Mouse (Mus musculus) kidney, postnatal 25 days (tissue): Measurements from ENCODE around the gene Snai3.

Experiments used
- DNase-seq, 2 experiments: peaks; one replicate each; pipeline ENCODE4 v3.0.0; 2021; ENCODE audit warnings: mixed read lengths in 2 of 2

The Snai3 gene

DNA sequence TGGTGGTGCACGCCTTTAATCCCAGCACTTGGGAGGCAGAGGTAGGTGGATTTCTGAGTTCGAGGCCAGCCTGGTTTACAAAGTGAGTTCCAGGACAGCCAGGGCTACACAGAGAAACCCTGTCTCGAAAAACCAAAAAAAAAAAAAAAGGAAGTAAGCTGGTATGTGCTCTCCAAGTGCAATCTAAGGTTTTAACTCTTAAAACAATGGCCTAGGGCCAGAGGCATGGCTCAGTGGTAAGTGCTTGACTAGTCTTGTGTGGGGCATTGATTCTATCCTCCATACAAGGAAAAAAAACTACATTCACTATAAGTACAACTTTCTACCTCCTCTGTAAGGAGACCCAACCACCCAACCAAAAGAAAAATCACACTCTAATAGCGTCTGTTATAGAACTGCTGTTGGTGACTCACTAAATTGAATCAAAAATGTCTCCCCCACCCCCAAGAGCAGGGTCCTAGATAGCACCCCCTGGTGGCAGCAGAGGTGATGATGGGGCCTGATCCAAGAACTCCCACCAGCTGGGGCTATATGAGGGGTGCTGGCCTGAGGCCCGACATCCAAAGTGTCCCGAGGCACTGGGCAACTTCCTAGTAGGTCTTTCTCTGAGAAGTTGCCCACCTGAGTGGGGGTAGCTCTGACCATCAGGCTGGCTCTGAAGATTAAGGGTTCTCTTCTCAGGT, 1.2 kb downstream of the Snai3 start:
- DNase-seq: peak in 1 of 2 experiments; percentile 37

DNA sequence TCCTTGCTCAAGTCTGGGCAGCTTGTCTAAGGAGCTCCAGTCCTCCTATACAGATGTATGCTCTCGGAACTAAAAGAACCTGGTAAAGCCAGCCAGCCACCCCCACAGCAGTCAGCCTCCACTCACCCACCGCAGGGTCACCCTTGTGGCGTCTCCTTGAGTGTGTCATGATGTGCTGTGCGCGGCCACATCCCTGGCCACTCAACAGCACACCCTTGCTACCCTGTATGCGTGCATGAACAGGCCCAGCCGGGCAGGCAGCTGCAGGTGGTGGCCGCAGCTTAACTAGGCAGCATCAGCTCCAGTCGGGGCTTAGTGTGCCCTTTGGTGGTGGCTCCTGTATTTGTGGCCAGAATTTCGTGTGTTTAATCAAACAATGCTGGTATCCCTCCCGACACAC, 3.4 kb downstream of the Snai3 start:
- DNase-seq: no peak

DNA sequence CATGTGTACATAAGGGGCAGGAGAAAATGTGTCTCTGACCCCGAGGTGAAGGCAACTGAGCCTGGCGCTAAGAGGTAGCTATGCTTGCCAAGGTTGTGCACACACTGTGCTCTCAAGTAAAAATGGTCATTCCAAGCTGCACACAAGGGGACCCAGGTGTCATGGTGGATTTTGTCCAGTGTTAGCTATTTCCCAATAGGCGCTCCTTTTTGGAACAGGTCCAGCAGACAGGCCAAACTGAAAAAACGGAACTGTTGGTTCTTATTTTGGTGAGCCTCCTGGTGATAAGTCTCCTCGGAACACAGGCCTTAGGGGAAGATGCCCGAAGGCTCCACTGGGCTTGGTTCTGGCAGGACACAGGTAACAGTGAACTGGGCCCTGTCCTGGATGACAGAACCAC, 6.1 kb downstream of the Snai3 start:
- DNase-seq: no peak

DNA sequence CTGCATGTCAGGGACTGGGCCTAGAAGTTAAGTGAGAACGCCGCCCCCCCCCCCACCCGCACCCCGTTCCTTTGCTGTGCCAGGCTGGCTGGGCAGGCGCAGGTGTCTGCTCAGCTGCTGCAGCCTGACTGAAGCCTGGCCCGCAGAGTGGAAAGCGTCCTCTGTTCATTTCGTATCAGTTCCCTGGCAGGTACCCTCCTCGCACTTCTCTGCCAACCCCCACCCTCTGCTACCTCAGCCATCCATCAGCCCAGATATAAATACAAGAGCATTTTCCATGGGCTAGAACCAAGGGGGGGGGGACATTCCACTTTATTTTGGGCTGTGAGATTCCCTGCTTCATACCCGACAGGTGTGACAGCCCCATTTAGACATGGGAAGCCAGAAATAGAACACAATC, 8.4 kb downstream of the Snai3 start:
- no peak for DNase-seq

DNA sequence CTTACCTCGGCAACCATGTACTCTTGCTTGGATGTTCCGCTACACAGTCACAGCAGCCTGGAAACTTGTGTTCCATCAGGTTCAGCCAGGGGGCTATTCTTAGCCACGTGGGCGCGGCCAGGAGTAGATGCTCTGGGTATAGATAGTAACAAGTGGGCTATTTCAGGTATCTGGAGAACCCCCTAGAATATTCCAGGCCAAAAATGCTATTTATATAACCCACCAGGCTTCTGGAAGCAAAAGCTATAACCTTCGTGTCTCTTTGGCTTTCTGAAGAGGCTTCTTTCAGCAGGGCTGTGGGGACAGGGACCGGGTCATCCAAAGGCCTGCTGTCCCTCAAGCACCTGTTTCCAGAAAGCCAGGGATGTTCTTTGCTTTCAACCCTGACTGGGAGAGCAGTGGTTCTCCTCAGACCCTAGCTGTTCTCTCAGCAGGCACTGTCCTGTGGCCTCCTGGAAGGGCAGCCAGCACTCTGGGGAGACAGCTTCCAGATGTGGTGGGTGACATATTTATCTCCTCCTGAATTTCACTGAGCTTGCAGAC, 9.3 kb downstream of the Snai3 start:
- DNase-seq: no peak

DNA sequence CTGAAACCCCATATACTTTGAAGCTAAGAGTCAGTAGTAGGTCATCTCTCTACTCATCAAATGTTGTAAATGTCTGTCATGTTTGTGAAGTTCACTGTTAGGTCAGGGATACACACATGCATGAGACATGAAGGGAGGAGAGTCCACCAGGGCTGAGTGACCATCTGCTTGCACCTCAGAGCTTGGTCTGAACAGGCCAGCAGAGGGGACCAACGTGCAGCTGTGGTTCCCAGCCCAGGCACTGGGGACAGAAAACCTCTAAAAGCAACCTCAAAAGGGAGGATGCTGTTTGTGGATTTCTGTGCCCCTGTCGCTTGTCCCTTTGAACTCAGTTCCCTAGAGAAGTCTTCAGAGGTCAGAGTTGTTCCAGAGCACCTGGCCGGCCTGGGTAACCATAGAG, 15.3 kb downstream of the Snai3 start:
- no peak for DNase-seq

DNA sequence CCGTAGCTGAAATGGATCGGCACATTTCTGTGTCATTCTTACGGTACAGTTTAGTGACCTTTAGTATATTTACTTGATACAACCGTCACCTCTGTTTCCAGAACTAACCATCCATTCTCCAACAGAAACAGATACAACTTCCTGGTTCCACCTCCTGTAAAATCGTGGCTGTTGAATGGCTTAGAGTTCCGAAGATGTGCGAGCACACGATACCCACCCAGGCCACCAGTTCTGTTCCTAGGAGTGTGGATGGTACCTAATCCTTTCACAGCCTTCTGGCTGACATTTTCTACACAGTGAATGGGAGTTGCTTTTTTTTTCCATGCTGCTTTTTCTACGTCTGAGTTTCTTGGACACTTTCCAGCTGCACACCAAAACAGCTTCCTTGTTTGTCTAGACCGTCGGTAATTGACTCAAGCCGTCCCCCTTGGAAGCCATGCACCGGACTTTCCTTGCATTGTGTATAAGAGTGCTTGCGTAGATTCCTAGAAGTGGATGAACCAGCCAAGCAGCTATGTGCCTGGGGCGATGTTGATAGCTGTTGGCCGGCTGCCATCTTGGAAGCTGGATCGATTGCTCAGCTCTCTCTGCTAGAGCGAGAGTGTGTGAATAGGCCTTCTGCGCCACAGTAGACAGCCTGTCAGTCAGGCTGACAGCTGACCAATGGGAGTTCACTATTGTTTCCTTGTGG, 16.3 kb downstream of the Snai3 start:
- peak; percentile 90 to 92 for DNase-seq

DNA sequence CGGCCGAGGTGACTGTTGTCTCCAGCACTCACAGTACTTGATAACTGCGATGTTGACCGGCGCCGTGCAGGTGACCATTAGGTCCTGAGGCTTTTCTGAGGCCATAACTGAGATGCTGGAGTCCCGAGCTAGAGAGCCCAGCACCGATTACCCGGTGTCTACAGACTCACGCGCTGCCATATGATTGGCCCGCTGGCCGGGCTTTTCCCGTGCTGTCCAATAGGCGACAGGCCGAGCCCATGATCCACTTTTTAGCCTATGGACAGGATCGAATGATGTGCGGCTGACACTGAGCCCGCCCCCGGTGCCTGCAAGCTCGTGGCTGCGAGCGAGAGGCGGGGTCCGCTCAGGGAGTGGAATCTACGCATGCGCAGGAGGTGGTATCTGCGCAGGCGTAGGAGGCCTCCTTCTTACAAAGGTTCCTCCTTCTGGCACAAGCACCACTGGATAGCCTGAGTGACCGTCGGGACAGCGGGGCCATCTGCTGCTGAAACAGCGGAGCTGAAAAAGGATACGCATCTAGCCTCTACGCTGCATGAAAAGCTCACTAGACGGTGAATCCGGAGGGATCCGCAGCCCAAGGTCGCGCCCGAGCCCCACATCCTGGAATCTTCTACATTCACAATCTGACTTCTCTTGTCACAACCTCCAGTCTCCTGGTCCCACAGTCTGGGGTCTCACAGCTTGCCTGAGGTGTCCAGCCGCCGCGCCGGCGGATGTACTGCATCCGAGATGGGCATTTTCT, 17.1 kb downstream of the Snai3 start, which contains the start of gene Mvd:
Mvd (minus strand) TSS at position 161 of the 745 bp plus-strand sequence.
- peak; percentile 99 to 100 for DNase-seq

DNA sequence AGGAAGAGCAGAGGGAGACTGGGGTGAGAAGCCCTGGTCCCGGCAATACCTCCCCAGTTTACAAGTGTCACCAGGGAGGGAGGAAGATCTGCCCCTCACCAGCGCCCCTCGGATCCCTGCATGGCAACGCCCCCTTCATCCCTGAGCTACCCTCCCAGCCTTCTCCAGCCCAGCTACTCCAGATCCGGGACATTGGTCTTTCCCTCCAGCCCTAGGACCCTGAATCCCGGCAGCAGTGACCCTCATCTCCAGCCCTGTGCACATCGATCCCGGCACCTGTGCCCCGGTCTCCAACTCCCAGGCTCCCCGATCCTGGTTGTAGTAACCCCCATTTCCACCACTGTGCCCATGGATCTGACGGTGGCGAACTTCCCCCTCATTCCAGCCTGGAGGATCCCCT, 17.8 kb downstream of the Snai3 start:
- no peak for DNase-seq

DNA sequence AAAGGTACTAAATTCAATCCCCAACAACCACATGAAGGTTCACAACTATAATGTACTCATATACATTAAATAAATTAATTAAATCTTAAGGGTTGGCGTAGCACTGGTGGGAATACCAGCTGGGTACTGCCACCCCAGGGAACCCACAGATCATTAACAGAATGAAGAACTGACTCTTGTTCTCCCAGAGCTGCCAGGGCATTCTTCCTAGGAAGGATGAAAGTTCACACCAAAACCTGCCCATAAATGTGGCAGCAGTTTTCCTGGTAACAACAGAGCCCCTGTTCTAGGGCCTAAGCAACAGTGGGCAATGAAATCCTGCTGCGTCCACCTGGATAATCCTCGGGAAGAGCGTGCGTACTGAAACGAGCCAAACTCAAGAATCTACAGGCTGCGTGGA, 18.2 kb downstream of the Snai3 start:
- DNase-seq: peak in 1 of 2 experiments; percentile 24

DNA sequence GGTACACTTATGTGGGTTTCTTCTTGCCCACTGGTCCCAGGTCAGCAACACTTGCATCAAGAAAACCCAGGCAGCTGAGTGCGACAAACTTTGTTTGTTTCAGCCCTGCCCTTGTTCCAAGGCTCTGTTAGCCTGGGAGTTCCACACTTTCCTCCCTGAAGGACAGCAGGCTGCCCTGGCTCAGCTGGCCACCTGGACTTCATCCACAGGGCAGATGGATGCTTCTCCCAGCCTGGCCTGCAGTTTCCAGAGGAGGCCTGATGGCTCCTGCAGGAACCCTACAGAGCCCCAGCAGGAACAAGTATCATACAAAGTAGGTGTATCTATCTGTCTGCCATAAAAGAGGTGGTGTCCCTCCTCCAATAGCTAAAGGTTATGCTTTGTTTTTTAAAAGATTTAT, 19.2 kb downstream of the Snai3 start:
- DNase-seq: no peak

DNA sequence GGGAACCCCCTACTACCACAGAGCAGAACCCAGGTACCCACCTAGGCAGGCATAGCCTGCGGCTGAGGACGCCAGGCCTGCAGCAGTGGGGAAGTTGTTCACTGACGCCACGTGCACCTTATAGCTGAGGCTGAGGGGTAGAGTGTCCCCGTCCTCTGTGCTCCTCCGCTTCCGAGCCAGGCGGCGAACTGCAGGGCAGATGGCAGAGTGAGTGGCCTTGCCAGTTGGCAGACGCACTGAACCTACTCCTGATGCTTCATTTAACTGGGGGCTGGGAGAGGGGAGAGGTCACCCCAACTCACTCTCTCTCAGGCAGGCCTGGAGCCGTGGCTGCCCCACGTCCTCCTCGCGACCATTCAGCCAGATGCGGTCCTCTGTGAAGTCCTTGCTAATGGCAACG, 21.2 kb downstream of the Snai3 start:
- DNase-seq: no peak

DNA sequence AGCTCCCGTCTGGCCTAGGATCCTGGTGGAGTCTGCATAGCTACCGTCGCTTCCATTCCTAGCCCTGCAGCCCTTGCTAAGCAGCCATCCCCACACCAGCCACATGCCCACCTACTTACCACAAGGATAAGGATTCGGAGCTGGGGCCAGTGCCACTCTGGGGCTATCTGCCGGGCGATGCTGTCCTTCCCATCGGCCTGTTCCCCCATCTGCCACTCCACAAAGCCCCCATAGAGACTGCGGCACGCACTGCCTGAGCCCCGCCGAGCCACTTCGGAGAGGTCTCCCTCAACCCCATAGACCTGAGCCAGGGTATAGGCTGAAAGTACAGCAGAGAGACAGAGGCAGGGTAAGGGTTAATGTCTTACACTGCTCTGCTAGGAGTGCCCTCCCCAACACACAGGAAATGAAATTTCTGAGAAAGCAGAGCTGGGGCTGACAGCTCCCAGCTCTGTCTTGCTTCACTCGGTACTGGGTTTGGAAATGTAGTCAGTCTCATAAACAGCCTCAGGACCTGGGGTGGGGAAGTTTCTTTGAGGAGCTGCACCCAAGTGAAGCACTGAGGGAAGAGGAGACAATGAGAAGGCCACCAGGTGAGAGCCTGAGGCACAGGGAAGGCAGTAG, 22.7 kb downstream of the Snai3 start:
- no peak for DNase-seq

DNA sequence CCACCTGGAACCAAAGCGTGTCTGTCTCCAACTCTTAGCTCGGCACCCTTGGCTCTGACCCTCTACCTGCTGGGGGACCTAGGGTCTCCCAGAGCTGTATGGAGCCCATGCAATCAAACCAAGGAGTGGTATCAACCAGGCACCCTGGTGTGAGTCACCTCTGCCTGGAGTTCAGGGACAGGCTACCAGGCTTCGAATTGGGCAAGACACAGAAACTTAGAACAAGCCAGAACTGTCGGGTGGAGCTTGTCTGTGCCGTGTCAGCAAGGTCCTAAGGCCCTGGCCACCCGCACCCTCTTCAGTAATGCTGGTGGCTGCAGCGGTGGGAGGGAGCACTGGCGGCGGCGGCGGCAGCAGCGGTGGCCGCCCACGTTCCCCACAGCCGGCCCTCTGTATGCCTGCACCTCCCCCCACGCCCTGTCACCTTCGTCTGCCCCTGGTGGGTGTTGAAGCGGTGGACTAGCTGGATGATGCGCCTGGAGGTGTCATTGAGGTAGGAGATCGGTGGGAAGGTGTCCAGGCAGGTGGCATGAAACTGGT, 23.9 kb downstream of the Snai3 start:
- DNase-seq: no peak

DNA sequence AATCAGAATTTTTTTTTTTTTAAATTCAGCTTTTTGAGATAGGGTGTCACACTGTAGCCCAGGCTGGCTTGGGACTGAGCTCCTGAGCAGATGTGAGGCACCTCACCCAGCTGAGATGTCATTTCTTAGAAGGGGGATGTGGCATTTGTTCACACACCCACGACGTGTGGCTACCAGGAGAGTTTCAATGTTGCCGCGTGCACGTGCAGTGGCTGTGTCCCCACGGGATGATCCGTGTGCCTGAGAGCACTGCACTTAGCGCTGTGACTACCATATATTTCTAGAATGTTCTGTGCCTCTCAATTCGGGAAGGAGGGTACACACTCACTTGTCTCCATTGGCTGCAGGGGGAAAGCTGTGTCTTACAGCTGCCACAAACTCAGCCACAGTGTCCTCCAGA, 24.4 kb downstream of the Snai3 start:
- no peak for DNase-seq

DNA sequence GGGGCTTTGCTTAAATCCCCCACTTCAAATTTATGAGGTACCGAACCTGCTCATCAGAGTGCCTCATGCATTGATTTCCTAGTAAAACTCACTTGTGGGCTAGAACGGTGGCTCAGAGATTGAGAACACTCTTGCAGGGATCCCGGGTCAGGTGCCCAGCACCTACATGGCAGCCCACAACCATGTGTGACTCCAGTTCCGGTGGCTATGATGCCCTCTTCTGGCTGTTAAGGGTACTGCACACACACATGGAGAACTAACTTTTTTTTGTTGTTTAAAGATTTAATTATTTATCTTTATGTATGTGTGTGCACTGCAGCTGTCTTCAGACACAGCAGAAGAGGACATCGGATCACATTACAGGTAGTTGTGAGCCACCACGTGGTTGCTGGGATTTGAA, 25.2 kb downstream of the Snai3 start:
- no peak for DNase-seq

DNA sequence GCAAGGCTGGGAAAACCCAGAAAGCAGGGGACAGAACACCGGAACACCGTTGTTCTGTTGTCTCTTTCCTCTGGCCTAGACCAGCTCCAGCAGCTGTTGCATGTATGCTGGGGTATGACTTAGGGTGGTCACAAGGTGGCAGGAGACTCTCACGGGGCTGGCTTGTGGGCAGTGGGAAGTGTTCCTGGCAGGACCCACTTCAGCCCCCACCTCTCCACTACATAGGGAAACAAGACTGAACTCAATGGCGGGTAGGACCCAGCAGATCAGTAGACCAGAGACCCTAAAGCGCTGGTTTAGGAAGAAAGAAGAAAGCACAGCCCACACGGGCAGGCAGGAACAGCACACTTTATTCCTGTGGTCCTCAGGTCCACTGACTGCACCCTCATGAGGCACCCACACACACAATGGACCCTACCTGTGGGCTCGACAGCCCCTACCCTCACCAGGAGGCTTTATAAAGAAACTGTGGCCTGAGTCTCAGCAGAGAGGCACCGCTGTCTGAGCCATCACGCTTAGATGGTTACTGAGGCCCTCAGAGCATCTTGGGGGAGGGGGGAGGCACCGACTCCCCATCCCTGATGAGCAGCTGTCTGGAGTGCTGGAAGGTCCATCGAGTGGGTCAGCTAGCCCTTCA, 27.1 kb downstream of the Snai3 start:
- DNase-seq: no peak

DNA sequence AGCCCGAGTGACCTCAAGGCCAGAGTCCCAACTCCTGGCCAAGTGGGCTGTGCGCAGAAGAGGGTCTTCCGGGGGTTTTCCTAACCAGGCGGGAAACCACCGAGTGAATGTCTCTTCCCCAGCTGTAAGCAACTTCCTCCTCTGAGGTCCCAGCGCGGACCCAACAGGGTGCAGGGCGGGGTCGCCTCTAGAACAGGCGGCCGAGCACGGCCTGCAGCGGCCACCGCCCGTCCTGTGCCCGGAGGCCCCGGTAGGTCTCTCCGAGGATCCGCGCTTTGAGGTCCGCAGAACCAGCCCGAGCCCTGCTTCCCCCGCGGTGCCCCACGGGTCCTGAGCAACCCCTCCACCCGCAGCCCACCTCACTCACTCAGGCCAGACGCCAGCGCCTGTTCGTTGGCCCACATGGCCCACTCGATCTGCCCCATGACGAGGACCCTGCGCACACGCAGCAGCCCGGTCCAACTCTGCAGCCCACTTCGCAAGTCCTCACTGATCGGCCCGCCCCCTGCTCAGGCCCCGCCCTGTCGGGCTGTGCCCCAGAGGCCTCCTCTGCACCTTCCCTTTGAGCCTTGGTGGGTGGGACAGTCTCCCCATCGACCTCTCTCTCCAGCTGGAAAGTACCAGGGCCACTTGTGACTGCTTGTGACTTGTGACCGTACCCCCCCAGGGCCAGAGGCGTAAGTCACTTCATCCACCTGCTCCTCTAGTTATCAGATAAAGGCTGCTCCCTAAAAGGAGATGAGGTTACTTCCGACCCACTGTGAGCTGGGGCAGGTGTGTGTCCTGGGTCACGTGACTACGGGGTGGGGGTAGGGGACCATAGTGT, 27.9 kb downstream of the Snai3 start, which contains the start of gene Cyba:
Cyba (minus strand) TSS at position 488 of the 826 bp plus-strand sequence.
- DNase-seq: peak; percentile 85 to 92

DNA sequence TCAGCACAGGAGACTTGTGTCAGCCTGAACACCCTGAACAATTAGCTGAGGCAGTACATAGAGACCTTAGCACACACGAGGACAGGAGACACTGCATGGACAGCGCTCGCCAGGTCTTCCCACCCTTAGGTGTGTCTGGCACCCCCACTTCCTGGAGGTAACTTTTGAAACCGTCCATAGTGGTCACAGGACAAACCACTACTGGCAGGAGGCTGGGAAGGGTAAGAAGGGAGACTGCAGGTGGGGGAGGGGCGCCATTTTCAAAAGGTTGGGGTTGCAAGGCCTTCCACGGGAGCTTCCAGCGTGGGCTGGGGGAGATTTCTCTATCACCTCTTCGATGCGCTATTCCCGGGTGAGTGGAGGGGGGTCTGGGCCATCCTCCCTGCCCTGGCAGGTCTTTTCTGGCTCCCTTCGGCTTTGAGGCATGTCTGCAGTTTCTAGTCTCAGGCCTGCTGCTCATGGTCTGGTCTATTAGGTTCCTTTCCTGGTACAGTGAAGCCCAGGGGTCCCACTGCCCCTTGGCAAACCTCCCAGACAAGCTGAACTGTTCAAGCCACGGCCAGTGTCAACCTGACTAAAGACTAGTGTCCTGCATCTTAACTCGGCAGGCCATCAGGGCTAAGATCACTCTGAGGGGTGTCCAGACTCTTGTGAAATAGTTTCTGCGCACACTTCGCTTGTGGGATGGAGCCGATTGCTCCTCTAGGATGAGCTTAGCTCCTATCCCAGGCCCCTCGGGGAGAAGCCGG, 28.7 kb downstream of the Snai3 start:
- peak; percentile 67 to 78 for DNase-seq

DNA sequence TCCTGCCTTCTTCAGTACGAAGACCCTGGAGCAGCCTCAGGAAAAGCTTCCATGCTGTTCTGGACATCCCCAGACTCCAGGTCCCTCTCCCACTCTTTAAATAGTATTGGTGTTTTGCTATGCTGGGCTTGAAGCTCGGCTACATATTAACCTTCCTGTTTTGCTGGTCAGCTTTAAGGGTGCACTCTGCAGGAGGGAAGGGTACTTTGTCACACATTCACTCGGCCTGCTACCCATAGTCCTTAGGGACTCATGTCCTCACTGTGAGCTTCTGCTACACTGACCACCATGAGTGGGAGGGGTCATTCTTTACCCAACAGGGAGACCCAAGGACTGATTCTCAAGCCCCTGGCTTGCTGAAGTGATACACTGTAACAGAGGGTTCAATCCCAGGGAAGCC, 29.9 kb downstream of the Snai3 start:
- DNase-seq: peak; percentile 59 to 81
